Mouse (Mus musculus) cortical plate, adult 2 months (tissue): ENCODE measurements around the gene Rdh16f1. TPM values are rescaled to one million over a fixed set of nuclear protein-coding genes. Genes with fewer than 3 reads are reported as not detected.
"Not testable (repeated sequence)": the region's sequence is repeated elsewhere in the genome, so short reads cannot be mapped to it uniquely, and the experiment has no call there.

ENCODE experiments used
- H3K27ac ChIP-seq: fragments of 200-500 bp; 2 replicates; pipeline ENCODE4 v1.5.1; 2012; ENCODE audit warnings: low read length, control low read depth, inconsistent platforms; ENCODE audit not compliant: insufficient read depth
- H3K4me1 ChIP-seq: fragments of 200-500 bp; 2 replicates; pipeline ENCODE4 v1.6.1; 2011; ENCODE audit warnings: low read length; ENCODE audit not compliant: control insufficient read depth, insufficient read depth
- H3K4me3 ChIP-seq: fragments of 200-500 bp; 2 replicates; pipeline ENCODE4 v1.5.1; 2011; ENCODE audit warnings: mild to moderate bottlenecking, low read length, control low read depth; ENCODE audit not compliant: insufficient read depth
- CTCF ChIP-seq: fragments of 200-500 bp; IDR thresholded peaks from 2 replicates; pipeline ENCODE4 v1.5.1; 2011; ENCODE audit warnings: mild to moderate bottlenecking, control low read depth, low read length; ENCODE audit not compliant: insufficient read depth; ENCODE audit errors: extremely low read depth
- POLR2A ChIP-seq: fragments of 200-500 bp; IDR thresholded peaks from 2 replicates; pipeline ENCODE4 v1.6.1; 2011; ENCODE audit warnings: mild to moderate bottlenecking, low read length, control low read depth; ENCODE audit not compliant: insufficient read depth; ENCODE audit errors: extremely low read depth
- polyA plus RNA-seq: library from polyadenylated mRNA; depleted of rRNA; stranded (reverse); fragments of >200 nt; gene quantifications from 2 replicates; pipeline ENCODE4 v1.2.3, GENCODE M21; 2012

Gene Rdh16f1
- polyA plus RNA-seq, 1 experiment = not detected

GRCm38 (mm10) chr10:127747254-127747653, 12.3 kb upstream of the Rdh16f1 start:
- Histone ChIP-seq H3K4me1 (peaks cover 2% of the 10 kb centered on the region; the same call in 1 of the 2 replicates), H3K27ac (no peak overlapping the region), H3K4me3 (no peak overlapping the region)
- TF ChIP-seq CTCF (no peak), POLR2A (no peak)

- H3K4me3 ChIP-seq = no peak overlapping the region; the same call in 1 of the 2 replicates
- TF ChIP-seq POLR2A (no peak), CTCF (no peak)
Measured at GRCm38 (mm10) chr10:127748847-127749612, 10.6 kb upstream of the Rdh16f1 start.

DNA sequence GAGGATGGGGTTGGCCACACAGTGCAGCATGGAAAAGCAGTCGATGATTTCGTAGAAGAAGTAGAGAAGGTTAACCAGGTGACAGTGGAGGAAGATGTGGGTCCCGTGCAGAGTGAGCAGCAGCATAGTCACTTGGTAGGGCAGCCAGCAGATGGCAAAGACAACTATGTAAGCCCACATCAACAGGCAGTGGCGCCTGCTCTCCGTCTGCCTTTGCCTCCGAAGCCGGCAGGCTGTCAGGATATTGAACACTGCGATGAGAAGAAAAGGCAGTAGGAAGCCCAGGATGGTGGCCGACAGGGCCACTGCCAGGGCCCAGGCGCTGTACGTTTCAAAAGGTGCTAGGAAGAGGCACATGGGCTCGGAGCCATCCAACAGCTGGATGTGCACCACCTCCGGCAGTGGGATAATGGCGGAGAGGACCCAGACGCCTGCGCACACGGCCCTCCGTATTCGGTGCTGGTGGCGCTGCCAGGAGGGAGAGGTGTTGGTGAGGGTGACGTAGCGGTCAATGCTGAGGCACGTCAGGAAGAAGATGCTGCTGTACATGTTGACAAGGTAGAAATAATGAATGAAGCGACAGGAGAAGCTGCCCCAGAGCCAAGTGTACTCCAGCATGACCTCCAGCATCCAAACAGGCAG, 9.3 kb upstream of the Rdh16f1 start:
- peaks cover 2% of the 10 kb centered on the region; the same call in 1 of the 2 replicates for H3K4me1 ChIP-seq
- TF ChIP-seq POLR2A (no peak), CTCF (no peak)
- no peak overlapping the region for H3K27ac ChIP-seq
- H3K4me3 ChIP-seq = peak overlapping the region; percentile 16

More at GRCm38 (mm10) chr10:127748847-127749612, 10.6 kb upstream of the Rdh16f1 start:
- H3K27ac ChIP-seq = no peak overlapping the region
- H3K4me1 ChIP-seq = peaks cover 2% of the 10 kb centered on the region; the same call in 1 of the 2 replicates

DNA sequence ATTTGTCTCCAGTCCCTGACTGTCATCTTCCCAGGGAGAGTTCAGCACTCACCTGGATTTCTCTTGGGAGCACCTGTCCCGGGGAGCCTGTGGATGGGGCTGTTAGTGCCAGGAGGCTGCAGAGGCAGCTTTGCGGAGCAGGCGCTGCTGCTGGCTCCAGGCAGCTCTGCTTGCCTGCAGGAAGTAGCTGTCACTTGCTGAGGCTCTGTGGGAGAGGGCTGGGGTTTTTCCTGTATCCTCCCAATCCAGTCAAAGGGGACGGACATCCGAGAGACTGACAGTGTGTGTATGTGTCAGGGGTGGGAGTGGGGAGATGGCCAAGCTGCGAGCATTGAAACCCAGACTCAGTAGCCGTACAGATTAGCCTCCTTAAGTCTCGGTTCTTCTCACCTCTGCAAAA, 8.0 kb upstream of the Rdh16f1 start, which contains the start of gene Gpr182:
Gene Gpr182 (minus strand): TSS at position 185 of the 400 bp plus-strand sequence.
- TF ChIP-seq POLR2A = no peak
- TF ChIP-seq CTCF = no peak
- H3K4me1 ChIP-seq = peaks cover 2% of the 10 kb centered on the region; the same call in 1 of the 2 replicates
- no peak within 1 kb of the TSS for H3K27ac ChIP-seq
- peak within 1 kb of the TSS; percentile 16; the same call in 1 of the 2 replicates for H3K4me3 ChIP-seq

DNA sequence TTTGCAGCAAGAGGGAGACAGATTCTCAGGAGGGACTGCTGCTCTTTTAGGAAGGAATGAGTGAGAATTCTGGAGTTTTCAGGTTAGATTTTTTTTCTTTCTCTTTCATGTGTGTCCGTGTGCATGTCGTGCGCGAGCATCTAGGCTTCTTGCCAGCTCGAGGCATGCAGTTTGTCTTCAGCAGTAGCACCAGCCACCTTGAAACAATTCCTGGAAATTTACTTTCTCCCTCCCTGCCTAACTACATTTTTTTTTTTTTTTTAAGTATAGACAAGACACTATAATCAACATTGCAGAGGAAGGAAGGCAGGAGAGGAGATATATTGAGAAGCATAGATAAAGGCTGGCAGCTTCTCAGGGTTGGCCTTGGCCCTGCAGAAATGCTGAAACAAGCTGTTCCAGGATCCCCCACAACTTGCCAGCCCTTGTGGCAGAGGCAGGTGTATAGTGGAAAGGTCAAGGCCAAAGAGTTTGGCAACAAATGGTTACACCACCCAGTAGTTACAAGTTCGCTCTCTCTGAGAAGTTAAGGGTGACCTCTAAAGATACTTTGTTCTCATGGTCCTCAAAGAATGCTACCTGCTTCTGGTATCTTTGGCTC, 4.9 kb upstream of the Rdh16f1 start:
- no peak overlapping the region for H3K27ac ChIP-seq
- peaks cover 2% of the 10 kb centered on the region; the same call in 1 of the 2 replicates for H3K4me1 ChIP-seq
- no peak overlapping the region for H3K4me3 ChIP-seq
- TF ChIP-seq CTCF = no peak
- no peak for TF ChIP-seq POLR2A

- TF ChIP-seq POLR2A (no peak), CTCF (no peak)
- H3K4me1 ChIP-seq = no peaks in the 10 kb centered on the region
- no peak overlapping the region for H3K27ac ChIP-seq
- H3K4me3 ChIP-seq = no peak overlapping the region
Measured at GRCm38 (mm10) chr10:127755246-127755645, 4.3 kb upstream of the Rdh16f1 start.

- no peak overlapping the region for H3K27ac ChIP-seq
- H3K4me3 ChIP-seq = 0 out of 2 replicates have a peak overlapping the region, but pooled peaks have one; percentile 17
Measured at GRCm38 (mm10) chr10:127755770-127756468, 3.7 kb upstream of the Rdh16f1 start.

GRCm38 (mm10) chr10:127762926-127763325, 3.3 kb downstream of the Rdh16f1 start:
- H3K27ac ChIP-seq, H3K4me1 ChIP-seq, H3K4me3 ChIP-seq: not testable (repeated sequence)

More at GRCm38 (mm10) chr10:127755770-127756468, 3.7 kb upstream of the Rdh16f1 start:
- no peak for TF ChIP-seq POLR2A
- no peak for TF ChIP-seq CTCF
- H3K4me1 ChIP-seq = no peaks in the 10 kb centered on the region
